Mouse (Mus musculus) telencephalon, adult 2 months (tissue): ENCODE measurements around the gene Prss41.

ENCODE experiments used
- DNase-seq: peaks from one replicate; pipeline ENCODE4 v3.0.0-alpha.2; 2011; ENCODE audit warnings: low read depth, low spot score

Gene Prss41

GRCm38 (mm10) chr17:23828271-23829001, 15.5 kb downstream of the Prss41 start:
- no peak for DNase-seq

DNA sequence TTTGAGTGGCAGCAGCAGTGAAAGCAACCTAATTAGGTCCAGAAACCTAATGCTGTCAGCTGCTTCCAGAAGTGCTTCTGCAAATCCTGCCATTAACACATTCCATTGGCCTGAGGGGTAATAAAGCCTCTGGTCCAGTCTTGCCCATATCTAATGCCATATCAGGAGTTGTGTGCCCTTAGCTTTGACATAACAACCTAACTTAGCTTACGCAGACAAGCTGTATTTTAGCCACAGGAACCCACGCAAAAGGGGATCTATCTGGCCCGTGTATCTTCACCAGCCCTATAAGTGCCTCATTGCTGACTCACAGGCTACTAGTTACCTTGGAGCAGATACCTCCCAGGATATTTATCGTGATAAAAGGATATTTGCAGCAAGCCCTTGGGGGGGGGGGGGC, 18.4 kb downstream of the Prss41 start:
- DNase-seq = no peak

- no peak for DNase-seq
Measured at GRCm38 (mm10) chr17:23823614-23824013, 20.4 kb downstream of the Prss41 start.

DNA sequence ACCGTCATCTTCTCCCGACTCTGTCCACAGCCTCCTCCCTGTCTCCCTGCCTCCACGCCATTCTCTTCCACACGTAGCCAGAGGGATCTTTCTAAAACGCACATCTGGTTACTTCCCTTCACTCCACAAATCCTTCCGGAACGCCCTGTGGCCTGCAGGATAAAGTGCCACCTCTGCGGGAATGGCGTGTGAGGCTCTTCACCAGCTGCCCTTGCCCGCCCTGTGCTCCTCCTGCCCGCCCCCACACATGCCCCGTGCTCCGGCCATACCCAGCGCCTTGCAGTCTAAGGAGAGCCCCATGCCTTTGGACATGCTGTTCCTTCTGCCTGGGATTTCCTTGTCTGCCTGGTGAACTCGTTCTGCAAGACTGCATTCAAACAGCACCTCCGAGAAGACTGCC, 21.0 kb downstream of the Prss41 start:
- DNase-seq = no peak

- DNase-seq = no peak
Measured at GRCm38 (mm10) chr17:23822094-23822493, 21.9 kb downstream of the Prss41 start.

DNA sequence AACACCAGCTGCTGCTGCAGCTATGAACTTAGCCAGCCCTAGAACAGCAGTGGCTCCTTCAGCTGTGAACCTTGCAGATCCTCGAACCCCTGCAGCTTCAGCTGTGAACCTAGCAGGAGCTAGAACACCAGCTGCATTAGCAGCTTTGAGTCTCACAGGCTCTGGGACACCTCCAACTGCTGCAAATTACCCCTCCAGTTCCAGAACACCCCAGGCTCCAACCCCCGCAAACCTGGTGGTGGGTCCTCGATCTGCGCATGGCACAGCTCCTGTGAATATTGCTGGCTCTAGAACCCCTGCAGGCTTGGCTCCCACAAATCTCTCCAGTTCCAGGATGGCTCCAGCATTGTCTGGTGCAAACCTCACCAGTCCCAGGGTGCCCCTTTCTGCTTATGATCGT, 23.2 kb downstream of the Prss41 start:
- DNase-seq = no peak

- DNase-seq = no peak
Measured at GRCm38 (mm10) chr17:23819235-23819634, 24.7 kb downstream of the Prss41 start.

DNA sequence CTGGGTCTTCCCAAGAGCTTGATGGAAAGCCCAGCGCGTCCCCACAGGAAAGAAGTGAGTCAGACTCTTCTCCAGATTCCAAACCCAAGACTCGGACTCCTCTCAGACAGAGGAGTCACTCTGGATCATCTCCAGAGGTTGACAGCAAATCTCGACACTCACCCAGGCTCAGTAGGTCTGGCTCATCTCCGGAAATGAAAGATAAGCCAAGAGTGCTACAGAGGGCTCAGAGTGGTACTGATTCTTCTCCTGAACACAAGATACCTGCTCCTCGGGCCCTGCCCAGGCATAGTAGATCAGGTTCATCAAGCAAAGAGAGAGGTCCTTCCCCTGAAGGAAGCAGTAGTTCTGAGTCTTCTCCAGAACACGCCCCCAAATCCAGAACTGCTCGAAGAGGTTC, 25.4 kb downstream of the Prss41 start:
- DNase-seq = no peak

GRCm38 (mm10) chr17:23815641-23816040, 28.3 kb downstream of the Prss41 start:
- no peak for DNase-seq

GRCm38 (mm10) chr17:23807918-23808317, 36.1 kb downstream of the Prss41 start:
- DNase-seq = no peak

DNA sequence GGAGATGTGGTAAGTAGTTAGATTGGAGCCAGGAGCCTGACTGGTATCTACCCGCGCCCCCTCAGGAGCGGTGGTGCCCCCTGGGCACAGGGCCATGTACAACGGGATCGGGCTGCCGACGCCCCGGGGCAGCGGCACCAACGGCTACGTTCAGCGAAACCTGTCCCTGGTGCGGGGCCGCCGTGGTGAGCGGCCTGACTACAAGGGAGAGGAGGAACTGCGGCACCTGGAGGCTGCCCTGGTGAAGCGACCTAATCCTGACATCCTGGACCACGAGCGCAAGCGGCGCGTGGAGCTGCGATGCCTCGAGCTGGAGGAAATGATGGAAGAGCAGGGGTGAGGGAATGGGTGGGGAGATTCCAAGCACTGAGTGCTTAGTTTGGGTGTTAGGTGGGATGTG, 37.1 kb downstream of the Prss41 start:
- no peak for DNase-seq

- DNase-seq = no peak
Measured at GRCm38 (mm10) chr17:23804426-23805085, 39.4 kb downstream of the Prss41 start.

DNA sequence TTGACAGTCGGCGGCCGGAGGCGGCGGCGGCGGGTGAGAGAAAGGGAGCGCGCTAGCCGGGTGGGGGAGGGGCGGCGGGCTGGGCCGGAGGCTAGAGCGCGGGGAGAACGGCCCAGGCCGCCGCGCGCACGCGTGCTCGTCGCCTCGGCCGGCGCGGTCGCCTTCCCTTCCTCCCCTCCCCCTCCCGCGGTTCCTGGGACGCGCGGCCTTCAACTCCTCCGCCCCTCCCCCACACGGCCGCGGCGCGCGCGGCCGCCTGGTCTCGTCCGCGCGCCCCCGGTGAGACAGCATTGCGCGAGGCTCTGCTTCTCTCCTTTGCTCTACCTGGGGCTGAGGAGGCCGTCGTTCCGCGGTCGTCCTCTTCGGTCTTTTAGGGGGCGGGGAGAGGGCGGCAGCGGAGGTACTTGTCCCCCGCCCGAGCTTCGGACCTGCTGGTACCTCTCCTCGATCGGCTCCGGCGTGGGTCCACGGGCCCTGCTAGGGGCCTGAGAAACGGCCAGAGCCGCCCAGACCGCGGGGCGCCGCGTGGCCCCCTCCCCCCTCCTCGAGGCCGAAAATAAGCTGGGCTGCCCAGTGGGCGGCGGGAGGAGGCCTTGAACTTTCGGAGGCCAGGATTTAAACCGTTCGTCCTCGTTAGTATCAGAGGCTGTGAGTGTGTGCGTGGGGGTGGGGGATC, 40.5 kb downstream of the Prss41 start:
- DNase-seq = no peak

DNA sequence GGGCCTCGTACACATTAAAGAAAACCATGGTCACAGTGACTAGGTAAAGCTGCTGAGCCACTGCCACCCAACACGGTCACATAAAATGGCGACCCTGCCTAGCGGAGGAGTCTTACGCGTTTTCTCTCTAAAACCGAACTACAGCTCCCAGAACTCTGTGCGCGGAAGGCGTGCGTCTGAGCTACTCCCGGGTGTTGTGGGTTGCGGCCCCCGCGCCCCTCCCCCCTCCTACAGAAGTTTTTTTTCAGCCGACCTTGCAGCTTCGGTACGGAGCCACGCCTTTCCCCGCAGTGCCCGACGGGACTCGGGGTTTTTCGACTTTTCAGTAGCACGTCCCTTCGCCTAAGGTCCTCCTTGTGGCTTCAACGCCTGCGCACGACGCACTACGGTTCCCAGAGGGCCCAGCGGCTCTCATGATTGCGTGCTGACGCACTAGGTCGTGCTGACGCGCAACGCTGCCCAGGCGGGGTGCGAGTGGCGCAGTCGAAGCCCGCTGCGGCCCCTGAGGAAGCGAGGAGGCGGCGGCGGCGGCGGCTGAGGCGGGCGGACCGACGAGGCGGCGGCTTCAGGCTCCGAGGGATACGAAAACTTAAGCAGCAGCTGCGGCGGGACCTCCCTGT, 41.1 kb downstream of the Prss41 start:
- DNase-seq = peak; percentile 100

- DNase-seq = no peak
Measured at GRCm38 (mm10) chr17:23801627-23802026, 42.3 kb downstream of the Prss41 start.

GRCm38 (mm10) chr17:23797316-23797715, 46.7 kb downstream of the Prss41 start:
- no peak for DNase-seq

GRCm38 (mm10) chr17:23795323-23795722, 48.6 kb downstream of the Prss41 start:
- no peak for DNase-seq

GRCm38 (mm10) chr17:23791079-23791357, 53.0 kb downstream of the Prss41 start:
- no peak for DNase-seq

- DNase-seq = no peak
Measured at GRCm38 (mm10) chr17:23790269-23791078, 53.5 kb downstream of the Prss41 start, which contains the start of gene Srrm2. Gene Srrm2 (plus strand): TSS chr17:23790532.

DNA sequence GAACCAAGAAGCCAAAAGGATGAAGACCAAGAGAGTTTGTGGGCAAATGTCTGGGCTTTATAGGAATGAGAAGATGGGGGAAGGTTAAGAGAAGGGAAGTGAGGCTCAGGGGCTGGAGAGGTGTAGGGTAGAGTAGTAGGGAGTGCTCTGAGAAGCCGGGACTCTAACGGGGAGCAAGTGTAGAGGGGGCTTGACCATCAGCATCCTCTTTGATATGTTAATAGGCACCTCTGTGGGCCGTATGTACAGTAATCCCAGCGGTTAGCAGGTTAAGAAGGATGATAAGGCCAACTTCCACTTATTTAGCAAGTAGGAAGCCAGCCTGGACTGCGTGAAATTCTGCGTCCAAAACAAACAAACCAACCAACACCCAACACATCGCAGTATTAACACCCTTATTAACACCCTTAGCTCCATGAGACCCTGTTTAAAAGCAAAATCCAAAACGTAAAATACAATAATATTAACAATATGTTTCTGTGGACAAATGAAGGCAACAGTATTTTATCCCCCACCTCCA, 54.2 kb downstream of the Prss41 start:
- DNase-seq = no peak

DNA sequence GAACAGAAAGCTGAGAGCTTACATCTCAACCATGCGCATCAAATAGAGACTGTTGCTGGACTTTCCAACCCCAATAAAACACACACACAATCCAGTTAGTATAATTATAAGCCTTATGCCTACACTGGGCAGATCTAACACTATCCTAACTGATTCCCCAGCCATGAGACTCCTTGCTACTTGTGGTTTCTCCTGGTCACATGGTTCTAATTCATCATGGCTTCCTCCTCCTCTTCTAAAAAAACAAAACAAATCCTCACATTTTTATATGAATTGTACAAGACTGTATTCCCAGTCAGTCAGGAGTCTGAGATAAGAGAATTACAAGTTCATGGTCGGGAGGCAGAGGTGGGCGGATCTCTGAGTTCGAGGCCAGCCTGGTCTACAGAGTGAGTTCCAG, 55.0 kb downstream of the Prss41 start:
- DNase-seq = no peak
